Mouse (Mus musculus) embryo, embryonic 10.5 days (tissue): ENCODE measurements around the gene Rhog.

Experiments used
- DNase-seq: peaks from one replicate; pipeline ENCODE4 v3.0.0-alpha.2; 2015; ENCODE audit warnings: low spot score

The Rhog gene

GRCm38 (mm10) chr7:102222336-102222735 is 33.5 kb downstream of the Rhog start:
- peak; percentile 81 for DNase-seq

- no peak for DNase-seq
These were observed 34.0 kb downstream of the Rhog start for GRCm38 (mm10) chr7:102221899-102222298.

DNA sequence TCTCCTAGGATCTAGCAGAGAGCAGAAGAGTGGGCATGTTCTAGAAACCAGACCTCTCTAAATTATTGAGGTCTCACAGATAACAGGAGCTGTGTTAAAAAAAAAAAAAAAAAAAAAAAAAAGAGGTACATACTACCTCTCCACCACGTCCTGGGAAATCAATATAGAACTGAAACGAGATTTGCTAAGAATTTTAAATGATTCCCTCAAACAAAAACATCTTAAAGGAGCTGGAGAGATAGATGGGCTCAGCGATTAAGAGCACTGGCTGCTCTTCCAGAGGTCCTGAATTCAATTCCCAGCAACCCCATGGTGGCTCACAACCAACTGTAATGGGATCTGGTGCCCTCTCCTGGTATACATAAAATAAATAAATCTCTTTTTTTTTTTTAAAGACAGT is 44.8 kb downstream of the Rhog start:
- DNase-seq = no peak

- peak; percentile 100 for DNase-seq
These were observed 45.8 kb downstream of the Rhog start, which contains the start of the genes Nup98 and Pgap2 for GRCm38 (mm10) chr7:102209756-102210721. Gene Nup98, minus strand, starts transcription at chr7:102210176. Gene Pgap2, plus strand, starts transcription at chr7:102210208.

- DNase-seq = no peak
These were observed 47.0 kb downstream of the Rhog start for GRCm38 (mm10) chr7:102208806-102209363.

DNA sequence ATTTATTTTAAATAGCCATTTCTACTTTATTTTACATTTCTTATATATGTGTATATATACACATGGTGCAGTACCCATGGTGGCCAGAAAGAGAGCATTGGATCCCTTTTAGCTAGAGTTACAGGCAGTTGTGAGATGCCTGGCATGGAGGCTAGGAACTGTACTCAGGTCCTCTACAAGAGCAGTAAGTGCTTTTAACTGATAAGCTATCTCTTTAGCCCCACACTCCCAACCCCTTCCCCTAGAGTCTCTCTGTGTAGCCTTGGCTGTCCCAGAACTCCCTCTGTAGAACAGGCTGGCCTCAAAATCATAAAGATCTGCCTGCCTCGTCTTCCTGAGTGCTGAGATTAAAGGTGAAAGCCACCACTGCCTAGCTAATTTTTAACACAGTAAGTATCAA is 50.2 kb downstream of the Rhog start:
- no peak for DNase-seq

GRCm38 (mm10) chr7:102204296-102204857 is 51.5 kb downstream of the Rhog start:
- DNase-seq = no peak

- no peak for DNase-seq
These were observed 54.7 kb downstream of the Rhog start for GRCm38 (mm10) chr7:102200996-102201785.

DNA sequence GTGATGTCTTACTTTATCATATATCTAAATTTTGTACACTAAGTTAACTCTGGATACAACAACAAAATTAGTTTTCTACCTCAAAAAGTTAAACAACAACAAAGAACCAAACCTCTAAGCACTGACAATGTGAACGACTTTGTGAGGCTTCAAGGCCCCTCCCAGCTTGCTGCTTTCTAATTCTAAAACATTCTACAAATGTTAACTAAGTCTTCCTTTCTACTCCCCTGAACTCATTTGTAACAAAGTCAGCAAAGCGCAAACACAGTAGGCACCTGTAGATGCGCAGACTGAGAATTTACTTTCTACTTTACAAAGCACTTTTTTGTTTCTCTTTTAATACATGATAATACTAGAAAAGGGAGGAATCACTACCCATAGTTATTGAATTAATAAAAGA is 55.3 kb downstream of the Rhog start:
- no peak for DNase-seq

- DNase-seq = peak; percentile 14
These were observed 63.5 kb downstream of the Rhog start for GRCm38 (mm10) chr7:102192356-102192755.
